Mouse (Mus musculus) gastrocnemius, adult 8-10 months (tissue): ENCODE data around the gene Dyrk2. TPM values are rescaled to one million over a fixed set of nuclear protein-coding genes. Genes with fewer than 3 reads are reported as not detected.

ENCODE experiments used
- DNase-seq, 2 experiments: peaks; one replicate each; pipeline ENCODE4 v3.0.0; 2022; ENCODE audit warnings: low spot score in 2 of 2
- total RNA-seq, 4 experiments: library from RNA; stranded (reverse); gene quantifications; 2 replicates each; pipeline ENCODE4 v1.2.4; 2022

Gene Dyrk2
- total RNA-seq, 4 experiments from 2014 or later, result 36.5 to 88.3 (median 52.5) TPM

DNA sequence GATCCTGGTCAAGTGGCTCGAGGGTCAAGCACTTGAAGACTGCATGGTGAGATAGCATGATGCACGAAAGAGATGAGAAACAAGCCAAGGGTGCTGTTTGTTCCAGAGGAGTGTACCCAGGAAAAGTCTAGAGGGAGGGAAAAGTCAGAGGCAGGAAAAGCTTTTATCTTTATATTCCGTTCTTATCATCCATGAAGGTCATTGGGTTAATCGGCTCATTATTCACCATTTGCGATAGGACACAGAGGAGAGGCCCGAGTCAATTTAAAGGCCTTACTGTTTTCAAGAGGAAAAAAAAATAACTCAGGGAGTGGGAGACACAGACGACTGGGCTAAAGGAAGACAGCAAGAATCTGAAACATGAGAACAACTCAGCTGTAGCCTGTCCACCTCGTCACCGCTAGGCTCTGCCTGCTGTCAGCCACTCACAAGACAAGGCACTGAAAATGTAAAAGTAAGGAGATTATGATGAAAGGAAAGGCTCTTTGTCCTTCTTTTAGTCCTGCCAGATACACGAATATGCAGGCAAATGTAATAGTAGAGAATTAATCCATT, 22.9 kb downstream of the Dyrk2 start:
- no peak for DNase-seq

DNA sequence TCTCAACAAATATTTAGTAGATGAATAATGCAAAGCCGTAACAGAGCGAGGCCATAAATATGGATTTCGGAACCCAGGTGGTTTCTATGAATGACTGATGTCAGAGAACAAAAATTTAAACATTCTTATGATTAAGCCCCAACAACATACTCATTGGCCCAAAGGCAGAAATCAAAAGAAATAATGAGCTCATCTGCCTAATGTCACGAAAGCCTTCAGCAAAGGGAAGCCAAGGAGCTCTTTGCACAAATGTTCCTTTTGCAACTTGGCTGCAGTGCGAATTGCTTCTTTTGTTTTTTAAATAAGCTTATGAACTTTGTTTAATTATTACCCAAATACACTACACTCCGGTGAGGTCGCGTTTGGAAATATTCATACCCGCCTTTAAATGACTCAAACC, 29.4 kb downstream of the Dyrk2 start:
- DNase-seq, result no peak

DNA sequence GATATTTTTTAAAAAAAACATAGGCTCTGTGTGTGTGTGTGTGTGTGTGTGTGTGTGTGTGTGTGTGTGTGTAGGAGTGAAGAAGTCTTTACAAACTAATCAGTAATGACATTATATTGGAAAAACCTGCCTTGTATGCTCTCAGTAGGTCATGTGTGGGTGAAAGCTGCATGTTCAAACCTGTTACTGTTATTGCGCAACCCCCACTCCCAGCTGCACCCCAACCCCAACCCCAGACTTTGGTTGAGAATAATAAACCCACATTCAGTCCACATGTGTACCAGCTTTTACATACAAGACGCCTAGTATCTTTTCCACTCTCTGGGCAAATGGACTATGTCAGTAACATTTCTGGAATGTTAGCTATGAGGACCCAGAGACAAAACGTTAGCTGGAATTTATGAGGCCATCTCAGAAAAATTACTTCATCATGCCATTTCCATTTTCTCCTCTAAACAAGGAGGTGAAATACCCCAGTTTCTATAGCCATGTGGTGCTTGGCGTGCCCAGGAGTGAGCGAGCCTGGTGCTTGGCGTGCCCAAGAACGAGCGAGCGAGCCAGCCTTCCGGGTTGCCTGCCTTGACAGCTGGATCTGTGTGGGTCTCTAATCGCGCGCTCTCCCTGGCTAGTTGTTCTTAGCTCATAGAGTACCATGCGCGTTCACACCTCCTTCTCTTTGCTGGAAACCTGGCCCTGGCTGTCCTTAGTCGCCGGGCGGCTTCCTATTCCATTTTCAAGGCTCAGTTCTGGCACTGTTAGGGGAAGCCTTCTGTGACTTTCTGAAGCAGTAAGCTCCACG, 30.5 kb downstream of the Dyrk2 start:
- no peak for DNase-seq

DNA sequence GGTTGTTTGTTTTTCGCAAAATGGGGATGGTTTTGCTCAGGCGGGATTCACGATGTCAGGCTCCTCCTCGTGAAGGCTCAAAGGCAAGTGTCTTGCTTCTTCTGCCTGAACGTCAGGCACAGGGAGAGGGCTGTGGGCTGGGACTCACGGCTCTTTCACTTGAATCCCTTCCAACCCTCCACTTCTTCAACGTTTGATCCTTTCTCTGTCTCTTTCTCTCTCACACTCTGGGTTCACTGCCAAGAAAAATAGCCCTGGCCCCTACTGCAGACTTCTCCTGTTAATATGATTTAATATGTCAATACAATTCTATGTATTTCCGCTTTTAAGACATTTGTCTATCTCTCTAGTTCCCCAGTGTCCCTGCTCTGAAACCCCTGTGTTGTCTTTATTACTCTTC, 32.4 kb downstream of the Dyrk2 start:
- no peak for DNase-seq

DNA sequence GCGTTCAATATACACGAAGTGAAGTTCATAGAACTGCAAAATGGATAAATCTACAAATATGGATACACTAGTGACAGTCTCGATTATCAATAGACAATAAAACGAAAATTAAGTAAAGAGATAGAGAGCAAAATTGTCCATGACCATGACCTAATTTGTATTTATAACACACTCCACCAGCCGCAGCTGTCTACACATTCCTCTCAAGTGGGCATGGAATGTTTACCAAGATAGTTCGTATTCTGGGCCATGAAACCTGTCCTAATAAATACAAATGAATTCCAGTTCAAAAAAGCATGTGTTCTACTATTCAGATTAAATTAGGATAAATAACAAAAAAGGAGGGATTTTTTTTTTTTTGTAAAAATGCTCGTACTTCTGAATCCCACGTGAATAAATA, 38.8 kb downstream of the Dyrk2 start:
- no peak for DNase-seq

DNA sequence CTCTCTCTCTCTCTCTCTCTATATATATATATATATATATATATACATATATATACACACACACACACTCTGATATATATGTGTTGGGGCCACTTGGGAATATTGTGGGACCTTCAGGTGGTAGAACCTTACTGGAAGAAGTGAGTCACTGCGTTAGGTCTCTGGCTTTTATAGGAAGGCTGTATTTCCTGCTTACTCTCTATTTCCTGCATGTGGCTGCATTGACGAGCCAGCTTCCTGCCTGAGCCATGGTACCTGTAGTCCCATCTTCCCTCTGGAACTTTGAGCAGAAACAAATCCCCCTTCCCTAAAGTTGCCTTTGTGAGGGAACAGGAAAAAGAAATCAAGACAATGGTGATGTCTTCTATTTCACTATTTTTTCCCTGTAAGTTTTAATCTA, 40.4 kb downstream of the Dyrk2 start:
- no peak for DNase-seq

DNA sequence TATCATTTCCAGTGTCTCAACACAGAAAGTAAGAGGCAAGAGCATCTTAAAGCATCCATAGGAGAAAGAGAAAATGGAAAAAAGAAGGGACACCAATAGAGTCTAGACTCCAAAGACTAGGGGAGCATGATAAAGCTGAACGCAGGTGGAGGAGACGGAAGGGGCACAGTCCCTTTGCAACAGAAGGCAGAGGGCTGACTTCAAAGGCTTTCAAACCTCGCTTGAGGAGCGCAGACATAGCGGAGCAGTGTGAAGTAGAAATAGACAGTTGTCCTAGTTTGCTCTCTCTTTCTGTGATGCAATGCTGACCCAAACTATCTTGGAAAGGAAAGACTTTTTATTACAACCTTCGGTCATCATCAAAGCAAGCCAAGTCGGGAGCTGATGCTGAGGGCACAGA, 42.9 kb downstream of the Dyrk2 start:
- no peak for DNase-seq

DNA sequence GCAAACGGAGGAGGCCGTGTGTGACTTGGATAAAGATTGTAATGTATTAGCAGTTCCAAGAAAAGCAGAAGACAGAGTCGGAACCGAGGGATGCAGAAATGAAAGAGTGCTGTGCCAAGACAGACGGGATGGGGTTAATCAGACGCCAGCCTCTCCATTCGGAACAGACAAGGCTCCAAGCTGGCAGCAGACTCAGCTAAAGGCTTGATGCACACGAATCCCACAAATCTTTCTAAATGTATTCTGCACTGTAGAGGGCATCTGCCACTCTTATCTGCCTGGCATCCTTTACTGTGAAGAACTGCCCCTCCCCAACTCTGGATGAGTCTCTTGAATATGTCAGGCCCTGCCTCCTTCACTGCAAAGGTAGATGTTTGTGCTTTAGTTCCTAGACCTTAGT, 45.2 kb downstream of the Dyrk2 start:
- no peak for DNase-seq

DNA sequence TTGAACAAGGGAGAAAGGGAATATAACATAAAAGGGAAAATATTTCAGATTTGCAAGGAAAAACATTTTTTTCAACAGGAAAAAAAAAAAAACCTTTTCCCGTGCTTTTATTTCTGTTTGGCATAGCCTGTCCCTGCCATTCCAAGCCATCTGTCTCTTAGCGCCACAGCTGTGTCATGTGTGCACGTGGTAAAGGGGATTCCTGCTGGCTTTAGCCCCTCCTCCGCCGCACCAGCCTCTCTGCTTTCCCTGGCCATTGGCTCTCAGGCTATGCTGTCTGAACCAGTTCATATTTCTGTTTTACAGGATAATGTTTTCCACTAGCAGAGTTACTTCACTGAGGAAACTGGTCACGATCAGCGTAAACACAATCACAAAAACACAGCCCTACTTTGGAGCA, 49.1 kb downstream of the Dyrk2 start:
- DNase-seq, result peak in 1 of 2 experiments; percentile 33

DNA sequence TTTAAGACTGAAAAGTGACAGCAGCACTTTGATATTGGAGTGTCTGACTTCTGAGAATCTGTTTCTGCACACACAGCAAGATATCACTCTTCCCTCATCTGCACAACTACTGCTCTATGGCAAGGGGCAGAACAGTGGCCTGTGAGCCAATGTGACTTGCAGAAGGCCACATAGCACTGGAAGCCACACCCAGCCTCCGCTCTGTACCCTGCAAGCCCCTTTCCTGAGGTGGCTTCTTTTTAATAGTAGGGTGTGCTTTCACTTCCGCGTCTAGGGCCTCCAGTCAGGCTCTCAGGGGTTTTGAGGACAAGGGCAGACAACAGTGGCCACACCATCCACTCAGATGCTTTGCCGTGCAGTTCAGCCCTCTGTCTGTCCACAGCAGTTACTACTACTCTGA, 50.2 kb downstream of the Dyrk2 start:
- DNase-seq, result no peak

DNA sequence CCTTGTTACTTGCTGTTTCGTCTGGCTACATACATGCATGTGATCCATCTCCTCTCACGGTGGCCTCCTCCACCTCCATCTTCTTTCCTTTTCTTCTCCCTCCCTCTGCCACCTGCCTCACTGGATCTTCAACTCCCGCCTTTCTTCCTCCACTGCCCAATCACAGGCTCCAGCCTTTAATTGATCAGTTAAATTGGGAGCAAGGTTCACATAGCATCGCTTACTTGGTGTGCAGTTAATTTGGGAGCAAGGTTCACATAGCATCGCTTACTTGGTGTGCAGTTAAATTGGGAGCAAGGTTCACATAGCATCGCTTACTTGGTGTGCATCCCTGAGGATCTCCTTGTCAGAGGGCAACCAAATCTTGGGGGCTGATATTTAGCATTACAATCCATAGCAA, 52.9 kb downstream of the Dyrk2 start:
- no peak for DNase-seq

DNA sequence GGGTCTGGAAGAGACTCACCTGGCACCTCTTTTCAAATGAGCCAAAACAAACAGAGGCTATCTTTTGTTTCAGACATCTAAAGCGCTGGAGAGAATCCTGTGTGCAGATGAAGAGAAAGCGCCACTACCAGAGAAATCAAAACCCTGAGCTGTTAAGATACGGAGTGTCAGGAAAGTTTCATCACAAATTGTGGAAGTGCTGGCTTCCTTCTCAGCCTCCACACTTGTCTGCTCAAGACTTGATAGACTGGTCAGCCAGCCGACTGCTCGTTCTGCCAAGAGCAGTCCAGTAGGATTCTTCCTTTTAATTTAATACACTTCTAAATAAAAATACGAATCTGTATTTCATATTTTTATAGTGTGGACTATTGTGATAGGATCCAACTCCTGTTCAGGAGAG, 58.1 kb downstream of the Dyrk2 start:
- no peak for DNase-seq

DNA sequence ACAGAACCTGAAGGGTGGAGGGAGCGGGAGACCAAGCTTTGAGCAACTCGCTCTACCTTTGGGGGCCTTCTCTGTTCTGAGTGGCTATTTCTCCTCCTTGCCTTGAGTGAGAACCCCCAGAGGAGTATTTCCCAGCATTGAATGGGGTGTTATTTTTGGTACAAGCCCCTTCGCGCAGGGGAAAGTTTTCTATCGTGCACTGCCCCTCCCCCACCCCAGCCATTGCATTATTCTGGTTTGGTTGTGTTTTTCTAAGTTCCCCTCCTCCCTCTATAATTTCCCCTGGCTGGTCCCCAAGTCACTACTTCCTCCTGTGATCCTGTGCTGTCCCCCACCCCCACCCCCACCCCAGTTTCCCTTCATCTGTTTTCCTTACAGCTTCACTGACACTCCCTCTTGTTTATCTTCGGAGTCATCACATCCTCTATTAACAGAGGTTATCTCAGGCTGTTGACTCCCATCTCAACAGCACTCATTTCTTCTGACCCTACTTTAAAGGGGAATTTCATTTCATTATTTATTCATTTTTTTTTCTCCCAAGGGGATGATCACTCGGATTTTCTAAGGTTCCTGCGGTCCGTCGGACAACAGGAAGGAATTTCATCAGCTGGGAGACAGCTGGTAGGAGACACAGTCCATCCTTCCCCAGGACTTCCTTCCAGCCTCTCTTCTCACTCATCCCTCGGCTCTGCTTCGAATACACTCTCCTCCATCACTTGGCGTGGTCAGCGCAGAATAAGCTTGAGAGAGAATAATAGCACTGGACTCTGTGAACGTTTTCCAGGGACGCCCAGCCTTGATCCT, 58.9 kb downstream of the Dyrk2 start:
- no peak for DNase-seq
